Mouse (Mus musculus) small intestine, adult 2 months (tissue): ENCODE results near the gene Insr. TPM values are rescaled to one million over a fixed set of nuclear protein-coding genes. Genes with fewer than 3 reads are reported as not detected.

Experiments used
- polyA plus RNA-seq: library from polyadenylated mRNA; depleted of rRNA; stranded (reverse); fragments of >200 nt; gene quantifications from 2 replicates; pipeline ENCODE4 v1.2.3, GENCODE M21; 2012; rRNA removed

Gene Insr
- polyA plus RNA-seq, 1 experiment: 21.8 TPM

Other genes starting within 250 kb of the Insr start
- gene A430078G23Rik, start 73.8 kb upstream of the Insr start, polyA plus RNA-seq: 0.69 and 0.80 TPM in 2 replicates
- 32.4 and 43.1 TPM in 2 replicates for gene Arhgef18, start 113.4 kb upstream of the Insr start, polyA plus RNA-seq
- gene Pex11g, start 188.1 kb upstream of the Insr start, polyA plus RNA-seq: 9.6 and 13.0 TPM in 2 replicates
- 0.08 and 0.11 TPM in 2 replicates for gene Tex45, start 191.2 kb upstream of the Insr start, polyA plus RNA-seq
- gene Zfp358, start 213.5 kb upstream of the Insr start, polyA plus RNA-seq: 20.2 and 40.0 TPM in 2 replicates
- gene Mcoln1, start 220.8 kb upstream of the Insr start, polyA plus RNA-seq: 123 and 389 TPM in 2 replicates
- 40.3 and 88.6 TPM in 2 replicates for gene Pnpla6, start 235.8 kb upstream of the Insr start, polyA plus RNA-seq